Mouse (Mus musculus) urinary bladder, postnatal 36 days (tissue): ENCODE data around the gene Zfp57.
"Not testable (repeated sequence)": the region's sequence is repeated elsewhere in the genome, so short reads cannot be mapped to it uniquely, and the experiment has no call there.

ENCODE experiments used
- DNase-seq, 2 experiments: peaks; one replicate each; pipeline ENCODE4 v3.0.0; 2022; ENCODE audit warnings: low spot score in 2 of 2, mixed read lengths in 1 of 2

Zfp57 gene

GRCm38 (mm10) chr17:36995448-36995847, 5.5 kb upstream of the Zfp57 start:
- DNase-seq = no peak

- peak; percentile 55 to 75 for DNase-seq
These were observed 3.8 kb upstream of the Zfp57 start for GRCm38 (mm10) chr17:36997033-36997735.

- no peak for DNase-seq
These were observed 2.5 kb upstream of the Zfp57 start for GRCm38 (mm10) chr17:36998477-36998876.

GRCm38 (mm10) chr17:37002364-37003330, 1.7 kb downstream of the Zfp57 start:
- peak; percentile 46 to 53 for DNase-seq

GRCm38 (mm10) chr17:37003366-37003765, 2.4 kb downstream of the Zfp57 start:
- DNase-seq = no peak

GRCm38 (mm10) chr17:37008161-37008560, 7.2 kb downstream of the Zfp57 start:
- no peak for DNase-seq

- DNase-seq = no peak
These were observed 8.6 kb downstream of the Zfp57 start for GRCm38 (mm10) chr17:37009460-37010042.

GRCm38 (mm10) chr17:37011719-37012118, 10.8 kb downstream of the Zfp57 start:
- no peak for DNase-seq

- no peak for DNase-seq
These were observed 11.2 kb downstream of the Zfp57 start for GRCm38 (mm10) chr17:37012141-37012540.

- no peak for DNase-seq
These were observed 15.4 kb downstream of the Zfp57 start for GRCm38 (mm10) chr17:37016333-37016732.

- DNase-seq = no peak
These were observed 17.4 kb downstream of the Zfp57 start for GRCm38 (mm10) chr17:37018328-37018727.

- not testable (repeated sequence) for DNase-seq
These were observed 18.3 kb downstream of the Zfp57 start for GRCm38 (mm10) chr17:37019242-37019641.

- DNase-seq = no peak
These were observed 21.9 kb downstream of the Zfp57 start, which contains the start of gene Mog for GRCm38 (mm10) chr17:37022628-37023576. Mog (minus strand) TSS chr17:37023398.

- no peak for DNase-seq
These were observed 25.5 kb downstream of the Zfp57 start for GRCm38 (mm10) chr17:37026425-37026824.

GRCm38 (mm10) chr17:37027486-37027885, 26.5 kb downstream of the Zfp57 start:
- no peak for DNase-seq

- DNase-seq = no peak
These were observed 27.2 kb downstream of the Zfp57 start for GRCm38 (mm10) chr17:37028212-37028611.

GRCm38 (mm10) chr17:37028683-37029120, 27.7 kb downstream of the Zfp57 start:
- DNase-seq = peak; percentile 85

- DNase-seq = no peak
These were observed 28.2 kb downstream of the Zfp57 start for GRCm38 (mm10) chr17:37029162-37029561.

GRCm38 (mm10) chr17:37039127-37039894, 38.3 kb downstream of the Zfp57 start:
- no peak for DNase-seq

- DNase-seq = no peak
These were observed 43.8 kb downstream of the Zfp57 start for GRCm38 (mm10) chr17:37044651-37045244.
